Mouse (Mus musculus) MEL (cell line): ENCODE data around the gene Arl4a. TPM values are rescaled to one million over a fixed set of nuclear protein-coding genes. Genes with fewer than 3 reads are reported as not detected.

Source experiments
- DNase-seq: peaks from one replicate; pipeline ENCODE4 v3.0.0; 2011; ENCODE audit warnings: low read depth, low spot score
- H3K27ac ChIP-seq: 2 replicates; pipeline ENCODE4 v1.5.1; 2012; ENCODE audit warnings: low read depth, mild to moderate bottlenecking, control low read depth, low read length, moderate library complexity; ENCODE audit not compliant: control insufficient read depth
- H3K27me3 ChIP-seq, 2 experiments: fragments of 150-350 bp in 1 of 2; sonication (generic) in 1 of 2; 2 replicates each; pipeline ENCODE4 v1.6.1; 2012; ENCODE audit warnings: low read length in 2 of 2, mild to moderate bottlenecking in 2 of 2, improper control_type of control experiment in 1 of 2, moderate library complexity in 1 of 2; ENCODE audit not compliant: insufficient read depth in 2 of 2, control insufficient read depth in 1 of 2
- H3K36me3 ChIP-seq, 2 experiments: 2 replicates each; pipeline ENCODE4 v1.6.1; 2012 to 2014; ENCODE audit warnings: low read length in 2 of 2, improper control_type of control experiment in 1 of 2, inconsistent platforms in 1 of 2, mild to moderate bottlenecking in 1 of 2; ENCODE audit not compliant: insufficient read depth in 2 of 2, control insufficient read depth in 1 of 2
- H3K4me1 ChIP-seq, 2 experiments: fragments of 150-350 bp in 1 of 2; sonication (generic) in 1 of 2; 2 replicates each; pipeline ENCODE4 v1.6.1; 2012; ENCODE audit warnings: low read length in 2 of 2, improper control_type of control experiment in 1 of 2, mild to moderate bottlenecking in 1 of 2; ENCODE audit not compliant: insufficient read depth in 2 of 2, control insufficient read depth in 1 of 2
- H3K4me3 ChIP-seq, 2 experiments: fragments of 150-350 bp in 1 of 2; sonication (generic) in 1 of 2; 2 replicates each; pipeline ENCODE4 v1.5.1; 2012; ENCODE audit warnings: low read depth in 2 of 2, low read length in 2 of 2, mild to moderate bottlenecking in 2 of 2, moderate library complexity in 2 of 2, control low read depth in 1 of 2, improper control_type of control experiment in 1 of 2; ENCODE audit not compliant: control insufficient read depth in 1 of 2, insufficient read depth in 1 of 2
- H3K79me2 ChIP-seq: 2 replicates; pipeline ENCODE4 v1.6.1; 2012; ENCODE audit warnings: mild to moderate bottlenecking, low read length, moderate library complexity; ENCODE audit not compliant: control insufficient read depth, poor library complexity, insufficient read depth
- H3K9ac ChIP-seq: 2 replicates; pipeline ENCODE4 v1.6.1; 2012; ENCODE audit warnings: low read depth, mild to moderate bottlenecking, control low read depth, low read length, moderate library complexity; ENCODE audit not compliant: control insufficient read depth, poor library complexity, severe bottlenecking
- H3K9me3 ChIP-seq: fragments of 150-350 bp; sonication (generic); replicated peaks from 2 replicates; pipeline ENCODE4 v1.6.1; 2012; ENCODE audit warnings: mild to moderate bottlenecking, low read length, improper control_type of control experiment, moderate library complexity; ENCODE audit not compliant: insufficient read depth
- CHD1 ChIP-seq: IDR thresholded peaks from 2 replicates; pipeline ENCODE4 v1.6.1; 2012; ENCODE audit warnings: low read depth, mild to moderate bottlenecking, inconsistent platforms, low read length, improper control_type of control experiment
- CHD2 ChIP-seq: IDR thresholded peaks from 2 replicates; pipeline ENCODE4 v1.6.1; 2011; ENCODE audit warnings: low read length, improper control_type of control experiment
- CTCF ChIP-seq, 3 experiments: IDR thresholded peaks in 2 of 3; conservative IDR thresholded peaks in 1 of 3; 2 replicates each; pipeline ENCODE4 v1.5.1; 2011 to 2012; ENCODE audit warnings: low read length in 3 of 3, low read depth in 2 of 3, mild to moderate bottlenecking in 2 of 3, improper control_type of control experiment in 1 of 3, inconsistent platforms in 1 of 3, mixed read lengths in 1 of 3, moderate library complexity in 1 of 3; ENCODE audit not compliant: control insufficient read depth in 1 of 3, insufficient read depth in 1 of 3, poor library complexity in 1 of 3, severe bottlenecking in 1 of 3
- E2F4 ChIP-seq: IDR thresholded peaks from 2 replicates; pipeline ENCODE4 v1.6.1; 2011; ENCODE audit warnings: low read depth, low read length, improper control_type of control experiment, borderline replicate concordance
- ELF1 ChIP-seq: IDR thresholded peaks from 2 replicates; pipeline ENCODE4 v1.6.1; 2014; ENCODE audit warnings: low read depth, mild to moderate bottlenecking, inconsistent platforms, low read length, improper control_type of control experiment, moderate library complexity
- EP300 ChIP-seq, 2 experiments: IDR thresholded peaks; 2 replicates each; pipeline ENCODE4 v1.6.1; 2011; ENCODE audit warnings: improper control_type of control experiment in 2 of 2, low read length in 2 of 2, low read depth in 1 of 2, mild to moderate bottlenecking in 1 of 2
- ETS1 ChIP-seq: IDR thresholded peaks from 2 replicates; pipeline ENCODE4 v1.6.1; 2012; ENCODE audit warnings: low read depth, mild to moderate bottlenecking, inconsistent platforms, low read length, improper control_type of control experiment, moderate library complexity
- GABPA ChIP-seq: IDR thresholded peaks from 2 replicates; pipeline ENCODE4 v1.6.1; 2012; ENCODE audit warnings: low read depth, mild to moderate bottlenecking, inconsistent platforms, low read length, improper control_type of control experiment, moderate library complexity
- GATA1 ChIP-seq: IDR thresholded peaks from 2 replicates; pipeline ENCODE4 v1.6.1; 2011; ENCODE audit warnings: low read depth, low read length, improper control_type of control experiment
- HCFC1 ChIP-seq: IDR thresholded peaks from 2 replicates; pipeline ENCODE4 v1.6.1; 2012; ENCODE audit warnings: low read depth, mild to moderate bottlenecking, inconsistent platforms, low read length, improper control_type of control experiment, moderate library complexity
- KAT2A ChIP-seq: conservative IDR thresholded peaks from 2 replicates; pipeline ENCODE4 v1.6.1; 2012; ENCODE audit warnings: low read depth, low read length, improper control_type of control experiment, inconsistent platforms
- MAX ChIP-seq: IDR thresholded peaks from 2 replicates; pipeline ENCODE4 v1.6.1; 2011; ENCODE audit warnings: low read length, improper control_type of control experiment
- MYB ChIP-seq: IDR thresholded peaks from 2 replicates; pipeline ENCODE4 v1.6.1; 2011; ENCODE audit warnings: mild to moderate bottlenecking, low read depth, low read length, improper control_type of control experiment
- MYC ChIP-seq: IDR thresholded peaks from 2 replicates; pipeline ENCODE4 v1.6.1; 2011; ENCODE audit warnings: low read depth, mild to moderate bottlenecking, low read length, improper control_type of control experiment, moderate library complexity
- NELFE ChIP-seq: IDR thresholded peaks from 2 replicates; pipeline ENCODE4 v1.6.1; 2011; ENCODE audit warnings: low read depth, low read length, improper control_type of control experiment
- POLR2AphosphoS2 ChIP-seq: IDR thresholded peaks from 2 replicates; pipeline ENCODE4 v1.6.1; 2011; ENCODE audit warnings: low read length, improper control_type of control experiment
- POLR2AphosphoS5 ChIP-seq: IDR thresholded peaks from 2 replicates; pipeline ENCODE4 v1.6.1; 2012; ENCODE audit warnings: low read depth, borderline replicate concordance, mild to moderate bottlenecking, inconsistent platforms, low read length, moderate library complexity, mixed read lengths
- RAD21 ChIP-seq: IDR thresholded peaks from 2 replicates; pipeline ENCODE4 v1.6.1; 2011; ENCODE audit warnings: mild to moderate bottlenecking, low read depth, low read length, improper control_type of control experiment
- SIN3A ChIP-seq: IDR thresholded peaks from 2 replicates; pipeline ENCODE4 v1.6.1; 2012; ENCODE audit warnings: low read length, improper control_type of control experiment, inconsistent platforms
- SMC3 ChIP-seq: IDR thresholded peaks from 2 replicates; pipeline ENCODE4 v1.6.1; 2011; ENCODE audit warnings: low read depth, low read length, improper control_type of control experiment
- TAL1 ChIP-seq: IDR thresholded peaks from 2 replicates; pipeline ENCODE4 v1.6.1; 2012; ENCODE audit warnings: mild to moderate bottlenecking, inconsistent platforms, low read length, moderate library complexity, mixed read lengths
- TCF12 ChIP-seq: IDR thresholded peaks from 2 replicates; pipeline ENCODE4 v1.6.1; 2014; ENCODE audit warnings: low read depth, mild to moderate bottlenecking, inconsistent platforms, low read length, improper control_type of control experiment, moderate library complexity
- UBTF ChIP-seq: IDR thresholded peaks from 2 replicates; pipeline ENCODE4 v1.6.1; 2012; ENCODE audit warnings: low read depth, mild to moderate bottlenecking, inconsistent platforms, low read length, improper control_type of control experiment, moderate library complexity, borderline replicate concordance; ENCODE audit not compliant: insufficient read depth
- polyA plus RNA-seq, 2 experiments: library from polyadenylated mRNA; stranded (reverse) in 1 of 2; unstranded in 1 of 2; fragments of >175 nt in 1 of 2; fragments of >200 nt in 1 of 2; gene quantifications; 2 replicates each; pipeline versions ENCODE4 v1.2.1 to v1.2.4; 2012; ENCODE audit warnings: low replicate concordance in 2 of 2, low read depth in 1 of 2; ENCODE audit not compliant: insufficient read length in 2 of 2, insufficient read depth in 1 of 2, missing spikeins in 1 of 2
- total RNA-seq: library from RNA; depleted of rRNA; stranded (reverse); fragments of 300-350 nt; gene quantifications from 2 replicates; pipeline ENCODE4 v1.2.3, GENCODE M21; 2012

The Arl4a gene
- total and polyA plus RNA-seq, 3 experiments: 25.6 to 26.9 TPM; not detected in 1

- no peak overlapping the region for H3K4me3 ChIP-seq
- no peak overlapping the region for H3K9ac ChIP-seq
- H3K9me3 ChIP-seq: no peaks in the 10 kb centered on the region
Measured at GRCm38 (mm10) chr12:39968109-39968508, 69.7 kb downstream of the Arl4a start.

GRCm38 (mm10) chr12:39959166-39959565 is 78.7 kb downstream of the Arl4a start:
- Histone ChIP-seq H3K9ac (no peak overlapping the region), H3K4me1 (no peaks in the 10 kb centered on the region), H3K27ac (no peak overlapping the region), H3K36me3 (no peaks in the 10 kb centered on the region), H3K4me3 (no peak overlapping the region), H3K27me3 (no peaks in the 10 kb centered on the region; a peak in 1 of 4 replicates), H3K79me2 (no peaks in the 10 kb centered on the region), H3K9me3 (no peaks in the 10 kb centered on the region)
- no peak for DNase-seq
- TF ChIP-seq MYB (no peak), SMC3 (no peak), POLR2AphosphoS2 (no peak), ETS1 (no peak), ELF1 (no peak), HCFC1 (no peak), GABPA (no peak), EP300 (IDR thresholded peaks at IDR 0.05; ENCODE audit: low read depth in 1 of 2, low read length in 2 of 2) (no peak), NELFE (no peak), SIN3A (no peak), MYC (no peak), TAL1 (no peak), CHD1 (no peak), E2F4 (no peak), CHD2 (no peak), GATA1 (no peak)

More at GRCm38 (mm10) chr12:39968109-39968508, 69.7 kb downstream of the Arl4a start:
- TF ChIP-seq CHD1 (no peak), SIN3A (no peak), NELFE (no peak), RAD21 (no peak), UBTF (no peak), POLR2AphosphoS5 (no peak), E2F4 (no peak), KAT2A (no peak), ELF1 (no peak), MAX (no peak), TAL1 (no peak), CTCF (IDR thresholded peaks at IDR 0.05 in 2 of 3, conservative IDR thresholded peaks at IDR 0.05 in 1 of 3; ENCODE audit: control insufficient read depth in 1 of 3, insufficient read depth in 1 of 3, low read depth in 2 of 3, low read length in 3 of 3, poor library complexity in 1 of 3, severe bottlenecking in 1 of 3) (no peak), TCF12 (no peak)
- H3K27ac ChIP-seq: no peak overlapping the region
- no peaks in the 10 kb centered on the region for H3K36me3 ChIP-seq
- no peaks in the 10 kb centered on the region for H3K4me1 ChIP-seq
- DNase-seq: no peak
- H3K27me3 ChIP-seq: peaks cover 0 to 3% of the 10 kb centered on the region in 2 experiments
- no peaks in the 10 kb centered on the region for H3K79me2 ChIP-seq
